Mouse (Mus musculus) bone marrow, adult 2 months (tissue): ENCODE results near the gene Adgrv1.

Experiments
- CTCF ChIP-seq: fragments of 200-500 bp; IDR thresholded peaks from 2 replicates; pipeline ENCODE4 v1.5.1; 2011; ENCODE audit warnings: low read length, control low read depth; ENCODE audit not compliant: control insufficient read depth, insufficient read depth
- POLR2A ChIP-seq: fragments of 200-500 bp; IDR thresholded peaks from 2 replicates; pipeline ENCODE4 v1.6.1; 2011; ENCODE audit warnings: low read depth, mild to moderate bottlenecking, control low read depth, low read length, borderline replicate concordance; ENCODE audit not compliant: control insufficient read depth

DNA sequence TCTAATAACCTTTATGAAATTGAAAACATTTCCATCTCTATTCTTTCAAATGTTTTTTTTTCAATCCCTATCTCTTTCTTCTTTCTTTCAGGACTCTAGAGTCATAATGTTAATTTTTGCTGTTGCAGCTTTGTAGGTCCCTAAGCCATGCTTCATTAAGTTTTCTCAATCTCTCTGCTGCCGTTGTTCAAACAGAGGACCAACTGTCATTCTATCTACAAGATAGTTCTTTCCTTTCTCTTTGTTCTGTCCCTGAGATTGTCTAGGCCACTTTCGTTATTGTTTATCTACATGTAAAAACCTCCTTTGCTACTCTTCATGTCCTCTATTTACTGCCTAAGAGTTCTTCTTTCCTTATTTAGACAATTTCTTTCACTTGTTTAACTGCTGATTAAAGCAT, 230.8 kb downstream of the Adgrv1 start:
- TF ChIP-seq CTCF (no peak), POLR2A (no peak)
